Mouse (Mus musculus) embryonic facial prominence, embryonic 15.5 days (tissue): ENCODE results near the gene Fam227a. TPM values are rescaled to one million over a fixed set of nuclear protein-coding genes. Genes with fewer than 3 reads are reported as not detected.
"Not testable (repeated sequence)": the region's sequence is repeated elsewhere in the genome, so short reads cannot be mapped to it uniquely, and the experiment has no call there.

Experiments
- ATAC-seq: fragments of 200-750 bp; cut with Nextera tagmentation; 2 replicates; pipeline ENCODE4 v1.8.0; 2017; ENCODE audit warnings: low read depth, moderate TSS enrichment; ENCODE audit not compliant: insufficient number of reproducible peaks, low FRiP score, low TSS enrichment
- H3K27ac ChIP-seq: fragments of 300-500 bp; sonication (generic); replicated peaks from 2 replicates; pipeline ENCODE4 v1.5.1; 2015; ENCODE audit warnings: mild to moderate bottlenecking, inconsistent platforms
- H3K27me3 ChIP-seq: fragments of 300-500 bp; sonication (generic); 2 replicates; pipeline ENCODE4 v1.6.1; 2015; ENCODE audit warnings: inconsistent platforms
- H3K36me3 ChIP-seq: fragments of 300-500 bp; sonication (generic); 2 replicates; pipeline ENCODE4 v1.6.1; 2015; ENCODE audit warnings: mild to moderate bottlenecking, inconsistent platforms
- H3K4me1 ChIP-seq: fragments of 300-500 bp; sonication (generic); 2 replicates; pipeline ENCODE4 v1.6.1; 2015; ENCODE audit warnings: inconsistent platforms
- H3K4me2 ChIP-seq: fragments of 300-500 bp; sonication (generic); replicated peaks from 2 replicates; pipeline ENCODE4 v1.6.1; 2015; ENCODE audit warnings: mild to moderate bottlenecking, inconsistent platforms
- H3K4me3 ChIP-seq: fragments of 300-500 bp; sonication (generic); replicated peaks from 2 replicates; pipeline ENCODE4 v1.5.1; 2015; ENCODE audit warnings: mild to moderate bottlenecking, inconsistent platforms
- H3K9ac ChIP-seq: fragments of 300-500 bp; sonication (generic); 2 replicates; pipeline ENCODE4 v1.6.1; 2015; ENCODE audit warnings: inconsistent platforms
- H3K9me3 ChIP-seq: fragments of 300-500 bp; sonication (generic); replicated peaks from 2 replicates; pipeline ENCODE4 v1.6.1; 2016; ENCODE audit warnings: inconsistent platforms
- WGBS: fragments of 180-500 bp; shearing (Covaris S2); methylation state at CpG from one replicate; pipeline ENCODE4 v1.1.7; 2015; 5-methylcytosine and 5-hydroxymethylcytosine counted together
- polyA plus RNA-seq: library from polyadenylated mRNA; unstranded; fragments of >200 nt; fragmentation: Nextera tagmentation; extraction: Ambion mirVana; gene quantifications from 2 replicates; pipeline ENCODE4 v1.2.1, GENCODE M21; 2015

Fam227a gene
- polyA plus RNA-seq, 1 experiment from 2014 or later: 1.9 TPM

DNA sequence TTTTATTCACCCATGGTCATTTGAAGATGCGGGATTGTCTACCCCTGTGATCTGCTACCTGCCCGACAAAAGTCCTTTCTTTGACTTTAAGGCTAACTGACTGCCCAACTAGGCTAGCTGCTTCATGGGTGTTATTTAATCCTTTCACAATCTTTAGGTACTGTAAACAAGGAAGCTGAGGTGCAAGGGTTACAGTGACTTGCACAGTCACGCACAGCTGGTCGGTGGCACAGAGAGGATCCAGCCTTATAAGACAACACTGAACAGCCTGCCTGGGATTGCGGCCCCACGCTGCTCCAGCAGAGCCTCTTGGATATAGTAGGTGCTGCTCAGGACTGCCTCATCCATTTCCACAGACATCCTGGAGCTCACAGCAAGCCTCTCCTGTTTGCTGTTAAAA is 24.4 kb upstream of the Fam227a start:
- Histone ChIP-seq H3K4me1 (peaks cover 48% of the 10 kb centered on the region), H3K4me3 (no peak overlapping the region), H3K27me3 (no peaks in the 10 kb centered on the region), H3K36me3 (0 out of 2 replicates have a peak, but pooled peaks cover 10% of the 10 kb centered on the region), H3K9me3 (no peaks in the 10 kb centered on the region), H3K9ac (no peak overlapping the region), H3K4me2 (no peak overlapping the region), H3K27ac (no peak overlapping the region)
- no peak for ATAC-seq
- WGBS: 73% methylated on average over 6 of the region's 6 CpGs

DNA sequence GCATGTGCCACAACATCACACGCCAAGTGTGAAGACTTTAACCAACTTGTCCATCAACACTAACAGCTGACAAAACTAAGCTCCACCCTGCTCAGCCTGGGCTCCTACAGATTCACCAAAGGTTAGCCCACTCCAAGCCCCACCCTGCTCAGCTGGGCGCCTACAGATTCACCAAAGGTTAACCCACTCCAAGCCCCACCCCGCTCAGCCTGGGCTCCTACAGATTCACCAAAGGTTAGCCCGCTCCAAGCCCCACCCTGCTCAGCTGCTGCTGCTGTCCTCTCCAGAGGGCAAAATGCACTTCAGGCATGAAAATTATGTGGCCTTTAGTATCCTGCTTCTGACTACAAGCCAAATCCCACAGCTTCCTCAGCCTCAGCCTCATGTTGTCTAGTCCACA is 23.2 kb upstream of the Fam227a start:
- no peak for ATAC-seq
- Histone ChIP-seq H3K4me3 (no peak overlapping the region), H3K4me2 (no peak overlapping the region), H3K9me3 (no peaks in the 10 kb centered on the region), H3K27me3 (no peaks in the 10 kb centered on the region), H3K4me1 (peaks cover 48% of the 10 kb centered on the region), H3K36me3 (peaks cover 16% of the 10 kb centered on the region; the same call in 1 of the 2 replicates), H3K9ac (no peak overlapping the region), H3K27ac (no peak overlapping the region)
- 85% methylated on average over 4 of the region's 4 CpGs for WGBS

DNA sequence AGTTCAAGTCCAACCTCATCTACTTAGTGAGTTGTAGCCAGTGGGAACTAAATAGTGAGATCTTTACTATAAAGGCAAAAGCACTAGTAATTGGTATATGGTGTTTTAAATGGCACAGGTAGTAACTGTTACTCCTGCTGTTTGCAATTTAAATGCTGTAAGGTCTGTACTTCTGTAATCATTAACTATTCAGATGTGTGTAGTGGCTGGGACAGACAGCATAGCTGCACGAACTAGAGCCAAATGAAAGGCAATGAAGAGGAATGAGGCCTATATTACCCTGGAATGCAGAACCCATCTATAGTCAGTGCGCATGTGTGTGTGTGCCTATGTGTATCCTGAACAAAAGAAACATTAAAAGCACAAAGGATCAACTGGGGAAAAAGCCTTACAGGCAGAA is 19.2 kb upstream of the Fam227a start:
- Histone ChIP-seq H3K9me3 (no peaks in the 10 kb centered on the region), H3K4me2 (no peak overlapping the region), H3K4me1 (peaks cover 12% of the 10 kb centered on the region), H3K36me3 (peaks cover 50% of the 10 kb centered on the region), H3K27me3 (no peaks in the 10 kb centered on the region), H3K27ac (no peak overlapping the region), H3K4me3 (no peak overlapping the region), H3K9ac (no peak overlapping the region)
- no peak for ATAC-seq
- WGBS: 80% methylated on average over 2 of the region's 2 CpGs

DNA sequence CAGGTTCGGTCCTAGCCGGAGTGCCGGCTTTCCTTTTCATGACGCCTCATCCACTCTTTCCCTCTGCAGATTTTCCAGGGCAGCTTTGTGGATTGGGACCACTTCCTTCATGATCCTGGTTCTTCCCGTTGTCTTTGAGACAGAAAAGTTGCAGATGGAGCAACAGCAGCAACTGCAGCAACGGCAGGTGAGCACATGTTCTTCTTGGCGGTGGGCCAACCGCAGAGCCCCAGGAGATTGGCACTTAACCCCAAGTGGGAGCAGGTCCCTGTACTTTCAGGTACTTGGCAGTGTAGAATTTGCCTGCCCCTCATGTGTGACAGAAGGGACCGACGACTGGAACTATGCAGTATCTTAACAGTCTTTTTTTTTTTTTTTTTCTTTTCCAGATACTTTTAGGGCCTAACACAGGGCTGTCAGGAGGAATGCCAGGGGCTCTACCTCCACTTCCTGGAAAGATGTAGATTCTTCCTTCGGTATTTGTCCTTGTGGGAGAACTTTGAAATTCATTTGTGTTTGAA is 13.1 kb upstream of the Fam227a start:
- 68% methylated on average over 11 of the region's 11 CpGs for WGBS
- peak overlapping the region; percentile 91 for H3K4me3 ChIP-seq
- H3K27ac ChIP-seq, ATAC-seq, H3K27me3 ChIP-seq, H3K9ac ChIP-seq, H3K9me3 ChIP-seq: not testable (repeated sequence)
- H3K36me3 ChIP-seq: peaks cover 50% of the 10 kb centered on the region
- peak overlapping the region; percentile 73 for H3K4me2 ChIP-seq
- H3K4me1 ChIP-seq: peaks cover 13% of the 10 kb centered on the region

DNA sequence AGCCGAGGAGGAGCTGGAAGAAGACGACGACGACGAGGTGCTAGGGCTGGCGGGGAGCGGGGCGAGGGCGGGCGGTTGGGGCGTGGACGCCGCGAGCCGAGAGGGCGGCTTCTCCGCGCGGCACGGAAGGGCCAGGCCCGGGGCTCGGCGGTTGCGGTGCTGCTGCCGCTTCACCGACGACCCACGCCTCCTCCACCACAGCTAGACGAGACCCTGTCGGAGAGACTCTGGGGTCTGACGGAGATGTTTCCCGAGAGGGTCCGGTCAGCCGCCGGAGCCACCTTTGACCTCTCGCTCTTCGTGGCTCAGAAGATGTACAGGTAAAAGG is 12.2 kb upstream of the Fam227a start:
- peak overlapping the region; percentile 60; the same call in 1 of the 2 replicates for H3K27ac ChIP-seq
- H3K4me3 ChIP-seq: peak overlapping the region; percentile 91

DNA sequence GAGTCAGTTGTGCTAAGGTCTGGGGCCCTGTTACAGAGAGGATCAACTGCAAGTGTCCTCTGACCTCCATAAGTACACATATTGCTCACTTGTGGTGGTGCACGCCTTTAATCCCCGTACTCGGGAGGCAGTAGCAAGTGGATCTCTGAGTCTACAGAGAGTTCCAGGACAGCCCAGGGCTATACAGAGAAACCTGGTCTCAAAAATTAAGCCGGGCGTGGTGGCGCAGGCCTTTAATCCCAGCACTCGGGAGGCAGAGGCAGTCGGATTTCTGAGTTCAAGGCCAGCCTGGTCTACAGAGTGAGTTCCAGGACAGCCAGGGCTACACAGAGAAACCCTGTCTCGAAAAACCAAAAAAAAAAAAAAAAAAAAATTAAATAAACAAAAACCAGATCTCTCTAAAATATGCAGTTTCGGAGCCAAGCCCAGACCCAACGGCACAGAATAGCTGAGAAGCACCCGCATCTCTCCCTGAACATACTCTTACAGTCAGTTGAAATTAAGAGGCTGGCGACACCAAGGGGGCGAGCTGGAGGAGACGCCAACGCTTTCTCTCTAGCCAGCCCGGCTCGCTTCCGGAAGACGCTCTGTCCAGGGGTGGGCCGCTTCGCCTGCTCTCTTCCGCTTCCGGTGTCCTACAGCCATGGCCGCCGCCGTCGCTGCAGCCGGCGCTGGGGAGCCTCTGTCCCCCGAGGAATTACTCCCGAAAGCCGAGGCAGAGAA is 11.7 kb upstream of the Fam227a start, which contains the start of gene Tomm22:
Tomm22 (plus strand) TSS at position 613 of the 723 bp plus-strand sequence.
- 15% methylated on average over 33 of the region's 33 CpGs for WGBS
- H3K4me1 ChIP-seq: peaks cover 13% of the 10 kb centered on the region
- H3K27me3 ChIP-seq: no peaks in the 10 kb centered on the region
- no peaks in the 10 kb centered on the region for H3K9me3 ChIP-seq
- H3K36me3 ChIP-seq: peaks cover 53% of the 10 kb centered on the region
- peak within 1 kb of the TSS; percentile 73 for H3K4me2 ChIP-seq
- ATAC-seq: peak; percentile 94
- peak within 1 kb of the TSS; percentile 91 for H3K4me3 ChIP-seq
- peak within 1 kb of the TSS; percentile 60; the same call in 1 of the 2 replicates for H3K27ac ChIP-seq
- H3K9ac ChIP-seq: peak within 1 kb of the TSS; percentile 78

More for the DNA sequence above, 12.2 kb upstream of the Fam227a start:
- H3K4me2 ChIP-seq: peak overlapping the region; percentile 73
- H3K36me3 ChIP-seq: peaks cover 51% of the 10 kb centered on the region
- no peaks in the 10 kb centered on the region for H3K27me3 ChIP-seq
- peak overlapping the region; percentile 78 for H3K9ac ChIP-seq
- WGBS: under 1% methylated on average over 37 of the region's 37 CpGs
- H3K4me1 ChIP-seq: peaks cover 13% of the 10 kb centered on the region
- ATAC-seq: no peak
- no peaks in the 10 kb centered on the region for H3K9me3 ChIP-seq

DNA sequence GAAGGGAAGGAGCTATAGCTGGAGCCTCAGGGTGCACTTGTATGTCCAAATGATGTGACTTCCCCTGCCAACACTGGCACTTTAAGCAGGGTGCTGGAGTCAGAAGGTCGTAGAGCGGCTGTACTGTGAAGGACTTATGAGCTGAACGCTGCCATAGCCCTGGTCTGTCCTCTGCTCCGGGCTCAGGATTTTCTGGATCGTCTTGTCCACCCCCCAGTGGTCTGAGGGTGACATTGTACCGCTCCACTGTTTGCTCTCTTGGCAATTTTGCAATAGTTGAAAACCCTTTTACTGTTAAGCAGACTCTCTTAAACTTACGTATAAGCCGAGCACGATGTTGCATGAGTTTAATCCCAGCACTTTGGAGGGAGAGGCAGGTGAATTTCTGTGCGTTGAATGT is 10.4 kb upstream of the Fam227a start:
- Histone ChIP-seq H3K27ac (no peak overlapping the region), H3K4me3 (no peak overlapping the region), H3K27me3 (no peaks in the 10 kb centered on the region), H3K9ac (no peak overlapping the region), H3K36me3 (peaks cover 42% of the 10 kb centered on the region), H3K4me2 (no peak overlapping the region), H3K4me1 (peaks cover 13% of the 10 kb centered on the region), H3K9me3 (no peaks in the 10 kb centered on the region)
- ATAC-seq: no peak
- 70% methylated on average over 10 of the region's 10 CpGs for WGBS

DNA sequence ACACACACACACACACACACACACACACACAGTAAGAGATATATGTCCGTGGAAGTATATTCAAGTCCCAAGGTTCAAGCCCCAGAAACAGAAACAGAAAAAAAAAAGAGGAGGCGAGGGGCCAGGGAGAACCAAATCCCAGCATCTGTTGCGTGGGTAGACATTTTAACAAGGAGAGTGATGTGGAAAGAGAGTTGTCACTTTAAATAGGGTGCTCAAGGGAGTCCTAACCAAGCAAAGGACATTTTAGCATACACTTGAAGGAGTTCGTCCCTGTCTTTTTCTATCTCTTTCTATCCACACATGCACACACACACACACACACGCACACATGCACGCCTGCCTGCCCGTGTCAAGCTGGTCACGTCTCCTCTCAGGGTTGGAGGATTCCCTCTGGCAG is 5.9 kb upstream of the Fam227a start:
- no peak overlapping the region for H3K9ac ChIP-seq
- no peak overlapping the region for H3K27ac ChIP-seq
- no peak for ATAC-seq
- H3K9me3 ChIP-seq: no peaks in the 10 kb centered on the region
- no peaks in the 10 kb centered on the region for H3K27me3 ChIP-seq
- no peak overlapping the region for H3K4me3 ChIP-seq
- H3K4me1 ChIP-seq: peaks cover 4% of the 10 kb centered on the region
- WGBS: 87% methylated on average over 8 of the region's 8 CpGs
- no peak overlapping the region for H3K4me2 ChIP-seq
- H3K36me3 ChIP-seq: peaks cover 41% of the 10 kb centered on the region

DNA sequence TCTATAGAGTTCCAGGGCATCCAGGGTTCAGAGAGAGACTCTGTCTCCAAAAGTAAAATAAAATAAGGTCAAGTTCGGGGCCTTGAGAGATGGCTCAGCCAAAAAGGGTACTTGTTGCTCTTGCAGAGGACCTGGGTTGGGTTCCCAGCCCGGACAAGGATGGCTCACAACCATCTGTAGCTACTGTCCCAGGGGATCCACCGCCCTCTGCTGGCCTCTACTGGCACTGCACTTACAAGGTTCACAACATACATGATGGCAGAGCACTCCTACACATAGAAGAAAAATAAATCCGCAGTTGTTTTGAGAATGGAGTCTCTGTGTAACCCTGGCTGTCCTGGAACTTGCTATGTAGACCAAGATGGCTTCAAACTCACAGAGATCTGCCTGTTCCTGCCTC is 3.1 kb upstream of the Fam227a start:
- WGBS: 76% methylated on average over 4 of the region's 4 CpGs
- peaks cover 34% of the 10 kb centered on the region for H3K36me3 ChIP-seq

DNA sequence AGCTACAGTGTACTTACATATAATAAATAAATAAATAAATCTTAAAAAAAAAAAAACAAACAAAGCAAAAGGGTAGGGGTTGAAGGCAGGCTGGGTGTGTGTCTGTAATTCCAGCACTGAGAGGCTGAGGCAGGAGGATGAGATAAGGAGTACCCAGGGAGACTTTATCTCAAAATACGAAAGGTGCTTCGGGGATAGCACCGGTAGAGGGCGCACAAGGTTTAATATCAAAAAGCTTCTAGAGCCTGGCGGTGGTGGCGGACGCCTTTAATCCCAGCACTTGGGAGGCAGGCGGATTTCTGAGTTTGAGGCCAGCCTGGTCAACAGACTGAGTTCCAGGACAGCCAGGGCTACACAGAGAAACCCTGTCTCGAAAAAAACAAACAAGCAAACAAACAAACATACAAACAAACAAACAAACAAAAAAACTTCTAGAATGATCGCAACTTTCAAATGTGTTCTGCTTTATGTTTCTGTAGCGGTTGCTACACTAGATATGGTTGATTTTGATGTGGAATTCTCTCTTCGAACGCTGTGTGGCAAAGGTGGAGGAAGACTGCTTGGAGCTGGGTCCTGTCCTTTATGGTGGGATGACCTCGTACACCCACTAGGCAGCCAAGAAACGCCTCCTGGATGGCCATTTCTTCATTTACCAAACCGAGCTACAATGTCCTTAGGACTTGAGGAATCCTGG is 772 bp downstream of the Fam227a start:
- no peaks in the 10 kb centered on the region for H3K9me3 ChIP-seq
- H3K27ac ChIP-seq: peak overlapping the region; percentile 92
- peak overlapping the region; percentile 93 for H3K4me2 ChIP-seq
- H3K27me3 ChIP-seq: no peaks in the 10 kb centered on the region
- H3K4me1 ChIP-seq: peaks cover 11% of the 10 kb centered on the region
- 3% methylated on average over 16 of the region's 16 CpGs for whole genome bisulfite sequencing
- peak overlapping the region; percentile 68 for H3K4me3 ChIP-seq
- H3K36me3 ChIP-seq: peaks cover 12% of the 10 kb centered on the region
- H3K9ac ChIP-seq: peak overlapping the region; percentile 74
- ATAC-seq: 0 out of 2 replicates have a peak, but pooled peaks have one; percentile 7

More for the DNA sequence above, 3.1 kb upstream of the Fam227a start:
- Histone ChIP-seq H3K9ac (no peak overlapping the region), H3K4me1 (peaks cover 11% of the 10 kb centered on the region), H3K9me3 (no peaks in the 10 kb centered on the region), H3K4me3 (no peak overlapping the region), H3K4me2 (no peak overlapping the region), H3K27me3 (no peaks in the 10 kb centered on the region), H3K27ac (no peak overlapping the region)
- ATAC-seq: no peak

DNA sequence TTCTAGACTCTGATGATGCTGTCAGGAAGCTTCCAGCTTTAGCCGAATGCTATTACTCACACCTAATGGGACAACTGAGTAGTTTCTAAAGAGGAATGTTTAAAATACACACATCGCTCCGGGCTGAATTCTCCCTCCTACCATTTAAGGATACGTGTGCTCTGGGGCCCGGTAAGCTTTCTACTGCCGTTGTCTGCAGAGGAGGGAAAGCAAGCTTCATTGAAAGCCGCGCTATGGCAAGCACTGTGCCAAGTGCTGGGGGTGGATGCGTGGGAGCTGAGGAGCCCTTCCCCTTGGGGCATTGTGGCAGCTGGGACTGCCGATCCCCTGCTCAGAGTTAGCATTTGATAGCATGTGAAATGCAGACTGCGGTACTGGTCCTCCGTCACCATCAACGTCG is 2.3 kb downstream of the Fam227a start:
- H3K27me3 ChIP-seq: no peaks in the 10 kb centered on the region
- H3K27ac ChIP-seq: no peak overlapping the region
- no peak overlapping the region for H3K9ac ChIP-seq
- no peak for ATAC-seq
- H3K9me3 ChIP-seq: no peaks in the 10 kb centered on the region
- 0 out of 2 replicates have a peak, but pooled peaks cover 3% of the 10 kb centered on the region for H3K36me3 ChIP-seq
- no peak overlapping the region for H3K4me3 ChIP-seq
- no peak overlapping the region for H3K4me2 ChIP-seq
- peaks cover 11% of the 10 kb centered on the region for H3K4me1 ChIP-seq
- 88% methylated on average over 14 of the region's 14 CpGs for WGBS
